Mouse (Mus musculus) cerebellum, postnatal 10 days (tissue): ENCODE results near the gene Olfr395.
"Not testable (repeated sequence)": the region's sequence is repeated elsewhere in the genome, so short reads cannot be mapped to it uniquely, and the experiment has no call there.

Experiments used
- DNase-seq, 2 experiments: peaks; one replicate each; pipeline ENCODE4 v3.0.0; 2021; ENCODE audit warnings: mixed read lengths in 2 of 2

Gene Olfr395

GRCm38 (mm10) chr11:73909199-73909598 is at the start of gene Olfr395:
TSS of gene Olfr395 (minus strand) at chr11:73909299.
- DNase-seq = not testable (repeated sequence)

- DNase-seq = no peak
Measured at GRCm38 (mm10) chr11:73936377-73936776, 27.3 kb upstream of the Olfr395 start, which contains the start of gene Olfr23. TSS of gene Olfr23 (plus strand) at chr11:73936677.

- DNase-seq = no peak
Measured at GRCm38 (mm10) chr11:73890671-73891070, 18.4 kb downstream of the Olfr395 start, which contains the start of gene Olfr394. TSS of gene Olfr394 (minus strand) at chr11:73890771.
